Mouse (Mus musculus): ENCODE measurements around the gene Vav3.

DNA sequence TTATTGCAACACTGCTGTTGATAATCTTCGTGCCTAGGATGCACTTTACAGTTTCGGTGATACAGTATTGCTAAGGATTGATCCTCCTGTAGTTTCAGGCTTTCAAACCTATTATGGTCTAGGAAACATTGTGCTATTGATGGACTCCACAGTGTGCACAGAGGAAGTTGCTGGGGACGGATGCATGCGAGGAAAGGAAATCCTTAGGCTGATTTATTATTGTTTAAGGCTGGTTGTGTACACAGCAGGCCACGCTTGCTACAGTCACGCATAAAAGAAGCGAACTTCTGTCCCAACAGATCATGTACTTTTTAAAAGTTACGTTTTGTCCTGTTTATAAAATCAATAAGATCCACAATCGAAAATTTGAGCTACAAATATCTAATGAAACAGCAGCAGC lies 1.2 kb upstream of the Vav3 start:
- TF ChIP-seq POLR2A (IDR thresholded peaks at IDR 0.05; ENCODE audit: low read depth, low read length), result no peak
- no peak for TF ChIP-seq CTCF (IDR thresholded peaks at IDR 0.05; ENCODE audit: borderline replicate concordance, insufficient read depth, low read length)

Measured in embryonic fibroblast, embryonic 13.5 days (primary cell).